Mouse (Mus musculus): ENCODE results near the gene Gm11627. TPM values are rescaled to one million over a fixed set of nuclear protein-coding genes. Genes with fewer than 3 reads are reported as not detected.

The Gm11627 gene
- polyA plus RNA-seq (2017; shearing (Covaris generic)), result under 1 TPM in 1 of 2 experiments, not detected in 1; 0.84 TPM

DNA sequence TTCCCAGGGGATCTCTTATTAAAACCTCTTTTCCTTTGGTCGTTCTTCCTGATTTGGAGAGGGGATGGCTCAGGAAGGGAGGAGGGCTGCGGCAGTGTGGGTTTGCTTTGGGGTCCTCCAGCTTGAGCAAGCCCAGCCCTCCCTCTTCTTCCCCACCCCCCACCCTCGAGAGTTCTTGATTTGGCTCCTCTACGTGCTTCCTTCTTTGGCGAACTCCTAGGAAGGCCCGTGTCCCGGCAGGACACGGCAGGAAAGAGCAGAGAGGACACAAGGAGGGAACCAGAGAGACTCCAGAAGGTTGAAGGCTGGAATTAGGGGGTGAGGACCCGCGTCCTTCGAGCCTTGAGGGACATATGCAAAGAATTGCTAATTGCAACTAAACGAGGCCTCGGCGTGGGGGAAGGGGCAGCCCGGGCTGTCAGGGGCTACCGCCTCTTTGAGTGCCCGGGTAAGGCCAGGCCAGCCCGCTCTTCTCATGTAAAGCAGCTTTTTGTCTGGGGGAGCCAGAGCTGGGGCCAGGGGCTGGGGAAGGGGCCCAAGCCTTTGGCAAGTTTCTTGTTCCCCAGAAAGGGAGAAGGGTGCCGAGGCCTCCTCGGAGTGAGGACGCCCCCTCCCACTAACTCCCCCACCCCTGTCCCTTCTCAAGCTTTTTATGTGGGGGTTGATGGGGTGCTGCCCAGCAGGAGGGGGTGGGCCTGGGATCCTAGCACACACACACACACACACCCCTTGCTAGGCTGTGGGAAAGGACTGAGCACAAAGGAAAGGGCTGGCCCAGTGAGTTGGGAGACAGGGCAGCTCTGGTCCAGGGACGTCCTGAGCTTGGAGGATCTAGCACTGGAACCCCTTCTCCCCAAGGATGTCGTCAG is at the start of gene Gm11627:
Gene Gm11627 (minus strand): TSS at position 297 of the 869 bp plus-strand sequence.

DNA sequence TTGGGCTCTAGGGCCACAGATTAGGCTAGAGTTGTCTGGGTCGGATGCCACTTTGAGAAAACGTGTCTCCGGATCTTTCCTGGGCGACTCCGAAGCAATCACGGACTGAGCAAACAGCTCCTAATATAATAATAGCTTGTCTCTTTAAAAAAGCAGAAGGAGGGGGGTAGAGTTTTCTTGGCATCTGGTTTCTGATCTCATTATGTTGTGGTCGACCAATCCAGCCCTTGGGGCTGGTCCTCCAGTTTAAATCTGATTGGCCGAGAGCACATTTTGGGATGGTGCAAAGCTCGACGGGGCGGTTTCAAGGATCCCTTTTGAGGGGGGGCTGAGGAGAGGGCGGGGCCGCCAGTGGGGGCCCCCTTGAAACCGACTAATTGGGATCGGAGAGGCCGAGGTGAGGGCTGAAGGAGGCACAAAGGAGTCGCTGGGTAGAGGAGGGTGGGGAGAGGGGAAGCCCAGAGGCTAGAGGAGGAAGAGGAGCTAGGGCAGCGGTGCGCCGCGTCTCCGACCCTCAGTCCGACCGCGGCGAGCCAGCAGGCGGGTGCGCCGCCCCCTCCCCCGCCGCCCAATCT is 24.8 kb upstream of the Gm11627 start, which contains the start of gene Fzd2:
Gene Fzd2 (plus strand): TSS at position 387 of the 575 bp plus-strand sequence.

DNA sequence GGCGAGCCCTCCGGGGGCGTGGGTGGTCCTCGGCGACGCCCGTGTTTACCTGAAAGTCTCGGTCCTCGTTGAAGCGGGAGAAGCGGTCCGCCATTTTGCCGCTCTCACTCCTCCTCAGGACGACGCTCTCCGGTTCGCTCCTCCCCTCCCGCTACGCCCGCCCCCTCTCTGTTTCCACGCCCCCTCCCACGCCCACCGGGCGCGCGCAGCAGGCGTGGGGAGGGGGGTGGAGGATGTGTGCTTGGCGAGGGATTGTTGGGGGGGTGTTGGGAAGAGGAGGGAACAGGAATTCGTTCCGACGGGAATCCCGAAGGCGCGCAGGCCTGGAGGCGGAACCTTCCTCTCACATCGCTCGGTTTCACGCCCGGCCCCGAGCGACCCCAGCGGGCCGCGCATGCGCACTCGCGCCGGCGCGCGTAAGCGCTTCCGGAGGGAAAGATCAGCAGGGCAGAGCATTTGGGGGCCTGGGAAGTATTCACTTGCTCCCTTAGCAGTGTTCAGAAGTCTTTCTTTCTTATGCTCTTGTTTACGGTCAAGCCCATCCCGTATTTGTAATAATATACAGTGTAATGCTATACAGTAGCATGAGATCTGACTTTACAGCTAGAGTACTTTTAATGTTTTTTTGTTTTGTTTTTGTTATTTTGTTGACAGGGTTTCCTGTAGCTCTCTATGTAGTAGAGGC is 23.1 kb downstream of the Gm11627 start, which contains the start of gene Gpatch8:
Gene Gpatch8 (minus strand): TSS at position 362 of the 685 bp plus-strand sequence.

Other genes with a start within 250 kb of the Gm11627 start
- under 1 TPM in 1 of 2 experiments, not detected in 1; 0.13 TPM for gene Slc4a1, start 213.3 kb downstream of the Gm11627 start, polyA plus RNA-seq (2017; shearing (Covaris generic))
- gene Rundc3a, start 186.1 kb downstream of the Gm11627 start, polyA plus RNA-seq (2017; shearing (Covaris generic)), result 10 to 100 TPM; 15.9 to 27.0 TPM
- 10 to 100 TPM; 72.9 to 85.5 TPM for gene Slc25a39, start 171.5 kb downstream of the Gm11627 start, polyA plus RNA-seq (2017; shearing (Covaris generic))
- gene Grn, start 149.1 kb downstream of the Gm11627 start, polyA plus RNA-seq (2017; shearing (Covaris generic)), result 10 to 100 TPM; 43.3 to 59.5 TPM
- under 1 TPM; 0.70 to 0.88 TPM for gene Fam171a2, start 131.8 kb downstream of the Gm11627 start, polyA plus RNA-seq (2017; shearing (Covaris generic))
- gene Itga2b, start 109.3 kb downstream of the Gm11627 start, polyA plus RNA-seq (2017; shearing (Covaris generic)), result 1 to 10 TPM in 1 of 2 experiments, not detected in 1; 1.4 TPM
- 10 to 100 TPM; 55.5 to 64.2 TPM for gene Gpatch8, start 23.1 kb downstream of the Gm11627 start, polyA plus RNA-seq (2017; shearing (Covaris generic))
- gene Fzd2, start 24.9 kb upstream of the Gm11627 start, polyA plus RNA-seq (2017; shearing (Covaris generic)), result under 1 TPM in 1 of 2 experiments, not detected in 1; 0.15 TPM
- not detected for gene Meioc, start 84.3 kb upstream of the Gm11627 start, polyA plus RNA-seq (2017; shearing (Covaris generic))
- 10 to 100 TPM; 30.5 to 31.8 TPM for gene Ccdc43, start 118.3 kb upstream of the Gm11627 start, polyA plus RNA-seq (2017; shearing (Covaris generic))
- gene Adam11, start 182.0 kb upstream of the Gm11627 start, polyA plus RNA-seq (2017; shearing (Covaris generic)), result 1 to 10 TPM in 1 of 2 experiments, not detected in 1; 2.0 TPM
- gene Gjc1, start 240.2 kb upstream of the Gm11627 start, polyA plus RNA-seq (2017; shearing (Covaris generic)), result under 1 TPM in 1 of 2 experiments, not detected in 1; 0.28 TPM

Measured in inflammation-experienced regulatory T-cells (primary cell).